Mouse (Mus musculus) ES-Bruce4 (cell line): ENCODE measurements around the gene E4f1. TPM values are rescaled to one million over a fixed set of nuclear protein-coding genes. Genes with fewer than 3 reads are reported as not detected.

Experiments used
- H3K27ac ChIP-seq: 2 replicates; pipeline ENCODE4 v1.5.1; 2012; ENCODE audit warnings: low read length, inconsistent platforms; ENCODE audit not compliant: insufficient read depth
- H3K27me3 ChIP-seq: 2 replicates; pipeline ENCODE4 v1.6.1; 2012; ENCODE audit warnings: mild to moderate bottlenecking, low read length, inconsistent platforms; ENCODE audit not compliant: control insufficient read depth, poor library complexity, insufficient read depth, severe bottlenecking
- H3K36me3 ChIP-seq: 2 replicates; pipeline ENCODE4 v1.6.1; 2012; ENCODE audit warnings: inconsistent platforms, mild to moderate bottlenecking, low read length, moderate library complexity; ENCODE audit not compliant: control insufficient read depth, poor library complexity, insufficient read depth, severe bottlenecking
- H3K4me1 ChIP-seq: one replicate; pipeline ENCODE4 v1.8.1; 2011; ENCODE audit warnings: low read length; ENCODE audit not compliant: control insufficient read depth, insufficient read depth
- H3K4me3 ChIP-seq: 2 replicates; pipeline ENCODE4 v1.5.1; 2011; ENCODE audit warnings: low read depth, mild to moderate bottlenecking, low read length
- H3K9ac ChIP-seq: 2 replicates; pipeline ENCODE4 v1.6.1; 2012; ENCODE audit warnings: low read depth, mild to moderate bottlenecking, inconsistent platforms; ENCODE audit not compliant: poor library complexity, severe bottlenecking
- H3K9me3 ChIP-seq: replicated peaks from 2 replicates; pipeline ENCODE4 v1.6.1; 2012; ENCODE audit warnings: mild to moderate bottlenecking, low read length, inconsistent platforms; ENCODE audit not compliant: control insufficient read depth, poor library complexity, insufficient read depth, severe bottlenecking
- CTCF ChIP-seq: IDR thresholded peaks from one replicate; pipeline ENCODE4 v1.8.1; 2011; ENCODE audit warnings: low read depth, low read length
- EP300 ChIP-seq: IDR thresholded peaks from 2 replicates; pipeline ENCODE4 v1.6.1; 2011; ENCODE audit warnings: low read depth, low read length; ENCODE audit not compliant: insufficient read depth
- POLR2A ChIP-seq: IDR thresholded peaks from one replicate; pipeline ENCODE4 v1.8.1; 2011; ENCODE audit warnings: low read length; ENCODE audit not compliant: insufficient read depth
- polyA plus RNA-seq: library from polyadenylated mRNA; stranded (reverse); fragments of >200 nt; gene quantifications from 2 replicates; pipeline ENCODE4 v1.2.4, GENCODE M21; 2011; ENCODE audit warnings: low read depth; ENCODE audit not compliant: missing spikeins, insufficient read depth, insufficient read length

E4f1 gene
- polyA plus RNA-seq, 1 experiment: 15.3 TPM

GRCm38 (mm10) chr17:24478663-24479380 is 8.7 kb upstream of the E4f1 start, which contains the start of gene Mlst8:
Gene Mlst8 (minus strand): TSS chr17:24479078.
- H3K4me3 ChIP-seq: peak within 1 kb of the TSS; percentile 94
- H3K27me3 ChIP-seq: no peaks in the 10 kb centered on the region
- peak within 1 kb of the TSS; percentile 86 for H3K27ac ChIP-seq
- peaks cover 5% of the 10 kb centered on the region; the same call in 1 of the 2 replicates for H3K36me3 ChIP-seq
- no peaks in the 10 kb centered on the region for H3K9me3 ChIP-seq
- peaks cover 1% of the 10 kb centered on the region for H3K4me1 ChIP-seq
- H3K9ac ChIP-seq: peak within 1 kb of the TSS; percentile 70
- peak; percentile 37 for TF ChIP-seq POLR2A
- 0 out of 2 replicates have a peak, but pooled peaks have one; percentile 34 for TF ChIP-seq EP300
- TF ChIP-seq CTCF: peak; percentile 92

- TF ChIP-seq EP300 (no peak), CTCF (no peak), POLR2A (no peak)
- Histone ChIP-seq H3K9me3 (no peaks in the 10 kb centered on the region), H3K36me3 (peaks cover 5% of the 10 kb centered on the region; the same call in 1 of the 2 replicates), H3K27ac (no peak overlapping the region), H3K9ac (peak overlapping the region; percentile 20), H3K4me3 (peak overlapping the region; percentile 46), H3K27me3 (no peaks in the 10 kb centered on the region), H3K4me1 (peaks cover 1% of the 10 kb centered on the region)
Observed at GRCm38 (mm10) chr17:24477985-24478600, 8.0 kb upstream of the E4f1 start.

- Histone ChIP-seq H3K27me3 (no peaks in the 10 kb centered on the region), H3K9ac (no peak overlapping the region), H3K36me3 (peaks cover 5% of the 10 kb centered on the region; the same call in 1 of the 2 replicates), H3K9me3 (no peaks in the 10 kb centered on the region), H3K27ac (no peak overlapping the region), H3K4me3 (no peak overlapping the region), H3K4me1 (peaks cover 3% of the 10 kb centered on the region)
- no peak for TF ChIP-seq POLR2A
- no peak for TF ChIP-seq CTCF
- TF ChIP-seq EP300: no peak
Observed at GRCm38 (mm10) chr17:24477053-24477984, 7.2 kb upstream of the E4f1 start.

- Histone ChIP-seq H3K9ac (no peak overlapping the region), H3K36me3 (peaks cover 5% of the 10 kb centered on the region; the same call in 1 of the 2 replicates), H3K27me3 (no peaks in the 10 kb centered on the region), H3K4me3 (no peak overlapping the region), H3K27ac (no peak overlapping the region), H3K9me3 (no peaks in the 10 kb centered on the region), H3K4me1 (peaks cover 3% of the 10 kb centered on the region)
- no peak for TF ChIP-seq EP300
- TF ChIP-seq POLR2A: no peak
- no peak for TF ChIP-seq CTCF
Observed at GRCm38 (mm10) chr17:24476022-24476776, 6.1 kb upstream of the E4f1 start.

GRCm38 (mm10) chr17:24475586-24475985 is 5.5 kb upstream of the E4f1 start:
- H3K27ac ChIP-seq: no peak overlapping the region
- H3K4me1 ChIP-seq: peaks cover 3% of the 10 kb centered on the region
- no peaks in the 10 kb centered on the region for H3K27me3 ChIP-seq
- H3K36me3 ChIP-seq: peaks cover 5% of the 10 kb centered on the region; the same call in 1 of the 2 replicates
- H3K9ac ChIP-seq: no peak overlapping the region
- TF ChIP-seq EP300 (no peak), POLR2A (no peak), CTCF (no peak)
- H3K9me3 ChIP-seq: no peaks in the 10 kb centered on the region
- H3K4me3 ChIP-seq: no peak overlapping the region
